8 mouse cellular contexts compared by ENCODE assay signal in genomic region chr10:39536258-39536657, GRCm38 (mm10).
DNase-seq lines count a peak whose midpoint lies in the region; ATAC-seq lines count a peak whose summit lies in the region.

No protein-coding gene starts in this region.

- ATAC-seq in forebrain, embryonic 14.5 days = 0 out of 2 replicates have a peak, but pooled peaks have one; percentile 21
- ATAC-seq in intestine, embryonic 15.5 days = no peak
- peak; percentile 40 for ATAC-seq in midbrain, embryonic 13.5 days

- peaks cover 20% of the 10 kb centered on the region for H3K4me1 ChIP-seq in forebrain, embryonic 14.5 days (ENCODE audit: control insufficient read depth, insufficient read depth, low read length)
- H3K4me1 ChIP-seq in intestine, embryonic 15.5 days (replicated peaks) = peaks cover 43% of the 10 kb centered on the region
- peaks cover 84% of the 10 kb centered on the region for H3K4me1 ChIP-seq in midbrain, embryonic 13.5 days (replicated peaks)

- H3K4me2 ChIP-seq in forebrain, embryonic 14.5 days (ENCODE audit: low read length) = no peak overlapping the region
- no peak overlapping the region for H3K4me2 ChIP-seq in intestine, embryonic 15.5 days (replicated peaks)
- no peak overlapping the region for H3K4me2 ChIP-seq in midbrain, embryonic 13.5 days (replicated peaks)

- H3K27ac ChIP-seq in forebrain, embryonic 14.5 days (ENCODE audit: low read depth, low read length) = peak overlapping the region; percentile 33; the same call in 1 of the 2 replicates
- H3K27ac ChIP-seq in intestine, embryonic 15.5 days = peak overlapping the region; percentile 42; the same call in 1 of the 2 replicates
- H3K27ac ChIP-seq in midbrain, embryonic 13.5 days = peak overlapping the region; percentile 70

- peak; percentile 77 for DNase-seq in kidney, adult 11 months
- no peak for DNase-seq in kidney, postnatal 4 days
- DNase-seq in forebrain, embryonic 14.5 days (ENCODE audit: low spot score) = peak; percentile 58
- no peak for DNase-seq in spleen, postnatal 36 days (ENCODE audit: low spot score in 2 of 2)
- no peak for DNase-seq in embryo, embryonic 9.5 days (ENCODE audit: extremely low spot score)
- no peak for DNase-seq in left cerebral cortex, postnatal 36 days (ENCODE audit: low spot score in 2 of 2)

- H3K36me3 ChIP-seq in forebrain, embryonic 14.5 days (ENCODE audit: control insufficient read depth, insufficient read depth, low read length) = peaks cover 55% of the 10 kb centered on the region
- no peaks in the 10 kb centered on the region for H3K36me3 ChIP-seq in intestine, embryonic 15.5 days
- peaks cover 30% of the 10 kb centered on the region for H3K36me3 ChIP-seq in midbrain, embryonic 13.5 days

- no peak overlapping the region for H3K4me3 ChIP-seq in forebrain, embryonic 14.5 days (ENCODE audit: low read depth, low read length)
- no peak overlapping the region for H3K4me3 ChIP-seq in intestine, embryonic 15.5 days (replicated peaks)
- no peak overlapping the region for H3K4me3 ChIP-seq in midbrain, embryonic 13.5 days (replicated peaks)

- intact Hi-C loops in left cerebral cortex, postnatal 36 days (cut with DNase I) = loop anchor here (2.0 kb wide), 1 partner anchor 195 kb away; no protein-coding TSS in a partner anchor

- WGBS in forebrain, embryonic 14.5 days = 68% methylated on average over 11 of the region's 11 CpGs
- WGBS in intestine, embryonic 15.5 days = 65% methylated on average over 11 of the region's 11 CpGs
- 55% methylated on average over 11 of the region's 11 CpGs for WGBS in midbrain, embryonic 13.5 days

- H3K9ac ChIP-seq in forebrain, embryonic 14.5 days (ENCODE audit: low read length) = no peak overlapping the region
- H3K9ac ChIP-seq in intestine, embryonic 15.5 days = no peak overlapping the region
- no peak overlapping the region for H3K9ac ChIP-seq in midbrain, embryonic 13.5 days (replicated peaks)

- no peaks in the 10 kb centered on the region for H3K27me3 ChIP-seq in forebrain, embryonic 14.5 days (replicated peaks; ENCODE audit: control insufficient read depth, insufficient read depth, low read length)
- no peaks in the 10 kb centered on the region for H3K27me3 ChIP-seq in intestine, embryonic 15.5 days (replicated peaks)
- H3K27me3 ChIP-seq in midbrain, embryonic 13.5 days = no peaks in the 10 kb centered on the region

- H3K9me3 ChIP-seq in forebrain, embryonic 14.5 days (replicated peaks; ENCODE audit: control insufficient read depth, low read length) = no peaks in the 10 kb centered on the region
- H3K9me3 ChIP-seq in intestine, embryonic 15.5 days = no peaks in the 10 kb centered on the region
- H3K9me3 ChIP-seq in midbrain, embryonic 13.5 days = no peaks in the 10 kb centered on the region

Comparison
In these comparisons a context has a peak if more than half of its experiments do, and no peak if none do; other contexts are left out.
1. DNase-seq: peak in kidney, adult 11 months (single experiment) and forebrain, embryonic 14.5 days (single experiment); none in kidney, postnatal 4 days (0 of 2), spleen, postnatal 36 days (0 of 2), embryo, embryonic 9.5 days (single experiment) and left cerebral cortex, postnatal 36 days (0 of 2).
2. Peak in every context shown above with its lines, with median percentiles within 50 percentile points of each other: H3K27ac ChIP-seq.